Mouse (Mus musculus): ENCODE data around the gene Slc37a1. TPM values are rescaled to one million over a fixed set of nuclear protein-coding genes. Genes with fewer than 3 reads are reported as not detected.

Slc37a1 gene
- polyA plus RNA-seq, 1 experiment from 2014 or later, result 6.4 TPM

DNA sequence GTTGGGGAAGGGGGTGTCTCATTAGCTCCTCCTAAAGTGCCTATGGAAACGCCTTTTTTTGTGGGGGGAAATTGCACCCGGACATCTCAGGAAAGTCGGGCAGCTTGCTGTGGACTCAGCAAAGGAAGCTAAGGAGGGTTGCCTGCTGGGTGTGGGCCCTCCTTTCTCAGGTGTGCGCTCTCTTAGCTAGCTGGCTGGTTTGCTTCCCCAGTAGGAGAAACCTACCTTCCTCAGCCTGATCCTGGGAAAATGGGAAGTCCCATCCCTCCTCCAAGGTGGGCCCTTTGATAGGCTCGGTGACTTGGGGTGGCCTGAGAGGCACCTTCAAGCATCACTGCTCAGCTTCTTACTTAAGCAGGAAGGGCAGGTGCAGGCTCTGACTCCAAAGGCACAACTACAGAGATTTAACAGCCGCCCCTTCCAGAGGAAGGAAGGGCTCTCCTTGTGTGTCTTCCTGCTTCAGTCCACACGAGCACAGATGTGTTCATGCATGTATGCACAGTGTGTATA, 100.2 kb downstream of the Slc37a1 start:
- Histone ChIP-seq H3K27me3 (ENCODE audit: low read depth, poor library complexity, severe bottlenecking) (peaks cover 53% of the 10 kb centered on the region), H3K4me1 (peaks cover 64% of the 10 kb centered on the region), H3K36me3 (no peaks in the 10 kb centered on the region), H3K9me3 (replicated peaks) (no peaks in the 10 kb centered on the region), H3K27ac (replicated peaks) (peak overlapping the region; percentile 88), H3K4me3 (peak overlapping the region; percentile 81)
- no peak for DNase-seq (ENCODE audit: low spot score)
- 12% methylated on average over 7 of the region's 7 CpGs for WGBS

DNA sequence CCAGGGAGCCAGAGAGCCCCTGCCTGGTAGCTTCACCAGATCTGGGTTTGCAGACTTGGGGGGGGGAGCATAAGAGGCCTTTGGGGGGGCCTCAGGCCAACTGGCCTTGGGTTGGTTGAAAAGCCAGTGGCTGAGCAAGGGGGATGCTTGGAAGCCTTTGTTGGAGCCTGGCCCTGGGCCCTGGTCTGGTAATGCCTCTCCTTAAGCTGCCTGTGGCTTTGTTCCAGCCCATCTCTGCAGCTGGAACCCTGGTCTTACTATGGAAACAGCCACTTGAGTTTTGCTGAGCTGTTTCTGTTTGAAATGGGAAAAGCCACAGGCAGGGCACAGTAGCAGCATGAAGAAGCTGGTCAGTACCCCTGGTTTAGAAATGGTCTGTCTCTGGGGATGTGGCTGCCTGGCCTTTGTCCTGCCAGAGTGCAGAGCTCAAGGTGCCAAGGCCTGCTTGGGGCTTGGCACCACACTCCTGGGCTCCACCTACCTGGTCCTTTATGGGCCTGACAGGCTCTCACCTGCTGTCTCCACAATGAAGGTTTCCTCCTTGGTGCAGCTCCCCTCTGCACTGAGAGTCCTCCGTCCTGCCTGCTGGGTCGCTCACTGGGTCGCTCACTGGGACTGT, 102.9 kb downstream of the Slc37a1 start:
- H3K4me1 ChIP-seq, result peaks cover 63% of the 10 kb centered on the region

DNA sequence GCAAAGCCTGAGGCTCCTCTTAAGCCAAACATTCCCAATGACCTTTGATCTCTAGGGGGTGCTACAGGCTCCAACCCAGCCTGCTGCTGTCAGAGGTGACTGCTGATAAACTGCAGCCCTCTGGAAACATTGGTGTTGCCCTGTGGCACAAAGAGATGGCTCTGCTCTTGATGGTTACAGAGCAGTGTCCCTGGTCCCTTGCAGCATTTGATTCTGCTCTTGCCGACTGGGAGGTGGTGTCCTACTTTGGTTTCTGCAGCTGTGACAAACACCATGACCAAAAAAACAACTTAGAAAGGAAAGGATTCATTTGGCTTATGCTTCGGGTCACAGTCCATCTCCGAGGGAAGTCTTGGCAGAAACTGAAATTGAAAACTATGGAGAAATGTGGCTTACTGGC, 104.9 kb downstream of the Slc37a1 start:
- Histone ChIP-seq H3K27me3 (ENCODE audit: low read depth, poor library complexity, severe bottlenecking) (peaks cover 26% of the 10 kb centered on the region), H3K27ac (replicated peaks) (no peak overlapping the region), H3K36me3 (no peaks in the 10 kb centered on the region), H3K4me1 (peaks cover 44% of the 10 kb centered on the region), H3K4me3 (no peak overlapping the region), H3K9me3 (replicated peaks) (no peaks in the 10 kb centered on the region)
- 70% methylated on average over 3 of the region's 3 CpGs for WGBS
- DNase-seq (ENCODE audit: low spot score), result no peak

More for the DNA sequence above, 102.9 kb downstream of the Slc37a1 start:
- H3K9me3 ChIP-seq (replicated peaks), result no peaks in the 10 kb centered on the region
- DNase-seq (ENCODE audit: low spot score), result no peak
- H3K27me3 ChIP-seq (ENCODE audit: low read depth, poor library complexity, severe bottlenecking), result peaks cover 43% of the 10 kb centered on the region
- H3K36me3 ChIP-seq, result no peaks in the 10 kb centered on the region
- H3K4me3 ChIP-seq, result no peak overlapping the region
- 78% methylated on average over 3 of the region's 3 CpGs for WGBS
- peak overlapping the region; percentile 63 for H3K27ac ChIP-seq (replicated peaks)

DNA sequence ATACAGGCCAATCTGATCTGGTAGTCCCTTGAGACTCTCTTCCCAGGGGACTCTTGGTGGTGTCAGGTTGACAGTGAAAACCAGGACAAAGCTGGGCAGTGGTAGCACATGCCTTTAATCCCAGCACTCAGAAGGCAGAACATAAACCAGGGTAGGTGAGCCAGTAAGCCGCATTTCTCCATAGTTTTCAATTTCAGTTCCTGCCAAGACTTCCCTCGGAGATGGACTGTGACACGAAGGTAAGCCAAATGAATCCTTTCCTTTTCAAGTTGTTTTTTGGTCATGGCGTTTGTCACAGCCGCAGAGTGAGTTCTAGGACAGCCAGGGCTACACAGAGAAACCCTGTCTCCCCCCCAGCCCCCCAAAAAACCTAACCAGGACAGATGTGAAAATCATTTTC, 105.4 kb downstream of the Slc37a1 start:
- Histone ChIP-seq H3K4me1 (peaks cover 38% of the 10 kb centered on the region), H3K27me3 (ENCODE audit: low read depth, poor library complexity, severe bottlenecking) (peaks cover 20% of the 10 kb centered on the region), H3K27ac (replicated peaks) (no peak overlapping the region), H3K4me3 (no peak overlapping the region), H3K36me3 (no peaks in the 10 kb centered on the region), H3K9me3 (replicated peaks) (no peaks in the 10 kb centered on the region)
- DNase-seq (ENCODE audit: low spot score), result no peak
- 85% methylated on average over 5 of the region's 5 CpGs for WGBS

DNA sequence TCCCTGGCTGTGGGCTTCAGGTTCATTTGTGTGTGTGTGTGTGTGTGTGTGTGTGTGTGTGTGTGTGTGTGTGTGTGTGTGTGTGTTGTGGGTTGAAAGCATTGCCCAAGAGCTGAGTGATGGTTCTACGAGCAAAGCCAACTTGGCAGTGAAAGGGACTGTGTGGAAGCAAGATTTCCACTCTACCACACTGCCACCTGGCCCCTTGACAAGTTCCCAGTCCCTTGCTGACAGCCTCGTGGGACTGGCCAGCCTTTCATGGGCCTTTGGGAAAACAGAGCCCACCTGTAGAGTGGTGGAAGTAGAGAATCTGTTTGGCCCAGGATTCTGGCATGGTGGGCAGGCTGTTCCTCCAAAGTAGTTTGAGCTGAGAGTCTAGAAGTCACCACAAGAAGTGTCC, 107.2 kb downstream of the Slc37a1 start:
- no peak overlapping the region for H3K4me3 ChIP-seq
- H3K4me1 ChIP-seq, result peaks cover 22% of the 10 kb centered on the region
- 66% methylated on average over 2 of the region's 2 CpGs for WGBS
- DNase-seq (ENCODE audit: low spot score), result no peak
- 0 out of 2 replicates have a peak, but pooled peaks cover 3% of the 10 kb centered on the region for H3K27me3 ChIP-seq (ENCODE audit: low read depth, poor library complexity, severe bottlenecking)
- no peaks in the 10 kb centered on the region for H3K36me3 ChIP-seq
- no peak overlapping the region for H3K27ac ChIP-seq (replicated peaks)
- no peaks in the 10 kb centered on the region for H3K9me3 ChIP-seq (replicated peaks)

DNA sequence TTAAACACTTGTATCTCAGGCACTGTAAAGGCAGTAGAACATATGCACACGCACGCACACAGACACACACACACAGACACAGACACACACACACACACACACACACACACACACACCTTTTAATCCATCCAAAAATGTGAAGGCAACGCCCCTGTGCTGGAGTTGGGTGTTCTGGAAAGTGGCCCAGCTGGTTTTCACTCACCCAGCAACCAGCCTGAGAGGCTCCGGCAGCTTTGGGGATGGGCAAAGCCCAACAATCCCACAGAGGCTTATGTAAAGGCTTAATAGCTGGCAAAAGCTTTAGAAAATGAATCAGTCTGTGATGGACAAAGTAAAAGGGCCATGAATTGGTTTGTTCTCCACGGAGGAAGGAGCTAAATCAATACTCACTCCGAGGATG, 113.7 kb downstream of the Slc37a1 start:
- Histone ChIP-seq H3K27me3 (ENCODE audit: low read depth, poor library complexity, severe bottlenecking) (no peaks in the 10 kb centered on the region), H3K27ac (replicated peaks) (no peak overlapping the region), H3K4me3 (no peak overlapping the region), H3K9me3 (replicated peaks) (no peaks in the 10 kb centered on the region), H3K36me3 (0 out of 2 replicates have a peak, but pooled peaks cover 4% of the 10 kb centered on the region), H3K4me1 (peaks cover 6% of the 10 kb centered on the region)
- no peak for DNase-seq (ENCODE audit: low spot score)
- whole genome bisulfite sequencing, result 86% methylated on average over 6 of the region's 6 CpGs

Other genes starting within 250 kb of the Slc37a1 start
- gene Abcg1, start 229.1 kb upstream of the Slc37a1 start, polyA plus RNA-seq (2016; fragmentation: Nextera tagmentation; extraction: Ambion mirVana), result 5.8 and 9.0 TPM in 2 replicates
- gene Tff3, start 157.1 kb upstream of the Slc37a1 start, polyA plus RNA-seq (2016; fragmentation: Nextera tagmentation; extraction: Ambion mirVana), result 1.2 TPM in 1 of 2 replicates, not detected in the other
- not detected in 2 replicates for gene Tff2, start 142.5 kb upstream of the Slc37a1 start, polyA plus RNA-seq (2016; fragmentation: Nextera tagmentation; extraction: Ambion mirVana)
- not detected in 2 replicates for gene Tff1, start 121.5 kb upstream of the Slc37a1 start, polyA plus RNA-seq (2016; fragmentation: Nextera tagmentation; extraction: Ambion mirVana)
- not detected in 2 replicates for gene Tmprss3, start 87.8 kb upstream of the Slc37a1 start, polyA plus RNA-seq (2016; fragmentation: Nextera tagmentation; extraction: Ambion mirVana)
- gene Ubash3a, start 78.9 kb upstream of the Slc37a1 start, polyA plus RNA-seq (2016; fragmentation: Nextera tagmentation; extraction: Ambion mirVana), result 0.19 and 0.92 TPM in 2 replicates
- 1.7 and 2.5 TPM in 2 replicates for gene Rsph1, start 9.4 kb upstream of the Slc37a1 start, polyA plus RNA-seq (2016; fragmentation: Nextera tagmentation; extraction: Ambion mirVana)
- gene Pde9a, start 99.4 kb downstream of the Slc37a1 start, polyA plus RNA-seq (2016; fragmentation: Nextera tagmentation; extraction: Ambion mirVana), result 12.1 and 21.1 TPM in 2 replicates
- 70.2 and 76.7 TPM in 2 replicates for gene Wdr4, start 233.2 kb downstream of the Slc37a1 start, polyA plus RNA-seq (2016; fragmentation: Nextera tagmentation; extraction: Ambion mirVana)
- gene Ndufv3, start 233.3 kb downstream of the Slc37a1 start, polyA plus RNA-seq (2016; fragmentation: Nextera tagmentation; extraction: Ambion mirVana), result 249 and 258 TPM in 2 replicates

Measured in midbrain, embryonic 10.5 days (tissue).